Mouse (Mus musculus): ENCODE data around the gene March8. TPM values are rescaled to one million over a fixed set of nuclear protein-coding genes. Genes with fewer than 3 reads are reported as not detected.

March8 gene
- polyA plus RNA-seq, 2 experiments, result 27.0 to 40.4 TPM

DNA sequence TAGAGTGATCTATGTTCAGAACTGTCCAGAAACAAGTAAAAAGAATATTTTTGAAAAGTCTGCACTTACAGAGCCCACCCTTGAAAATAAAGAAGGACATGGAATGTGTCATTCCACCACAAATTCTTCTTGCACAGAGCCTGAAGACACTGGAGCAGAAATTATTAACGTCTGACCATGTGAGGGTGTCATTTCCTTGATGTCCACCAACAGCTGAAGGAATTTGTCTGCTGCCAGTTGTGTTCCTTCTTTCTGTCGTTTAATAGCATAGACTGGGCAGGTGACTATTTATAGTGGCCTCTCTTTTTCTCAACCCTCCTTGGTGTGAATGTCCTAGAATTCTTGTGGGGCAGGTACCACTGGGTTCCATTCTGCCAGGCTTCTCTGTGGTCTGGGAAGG is 68.3 kb downstream of the March8 start:
- Histone ChIP-seq H3K9ac (ENCODE audit: low read depth, low read length, severe bottlenecking) (no peak overlapping the region), H3K36me3 (ENCODE audit: control insufficient read depth, insufficient read depth, low read length) (peaks cover 26% of the 10 kb centered on the region), H3K27me3 (ENCODE audit: control insufficient read depth, insufficient read depth, low read length) (no peaks in the 10 kb centered on the region), H3K4me2 (replicated peaks; ENCODE audit: low read depth, low read length, severe bottlenecking) (no peak overlapping the region), H3K27ac (replicated peaks; ENCODE audit: low read depth, low read length) (no peak overlapping the region), H3K4me1 (ENCODE audit: control insufficient read depth, insufficient read depth, low read length) (no peaks in the 10 kb centered on the region), H3K4me3 (replicated peaks; ENCODE audit: low read length) (no peak overlapping the region), H3K9me3 (ENCODE audit: control insufficient read depth, low read length) (no peaks in the 10 kb centered on the region)
- 67% methylated on average over 2 of the region's 2 CpGs for WGBS
- no peak for TF ChIP-seq POLR2A (IDR thresholded peaks at IDR 0.05; ENCODE audit: borderline replicate concordance, extremely low read depth, insufficient read depth, insufficient read length)
- ATAC-seq (ENCODE audit: low FRiP score, low read depth) (0 out of 2 replicates have a peak, but pooled peaks have one; percentile 50), DNase-seq (ENCODE audit: low spot score) (no peak)

DNA sequence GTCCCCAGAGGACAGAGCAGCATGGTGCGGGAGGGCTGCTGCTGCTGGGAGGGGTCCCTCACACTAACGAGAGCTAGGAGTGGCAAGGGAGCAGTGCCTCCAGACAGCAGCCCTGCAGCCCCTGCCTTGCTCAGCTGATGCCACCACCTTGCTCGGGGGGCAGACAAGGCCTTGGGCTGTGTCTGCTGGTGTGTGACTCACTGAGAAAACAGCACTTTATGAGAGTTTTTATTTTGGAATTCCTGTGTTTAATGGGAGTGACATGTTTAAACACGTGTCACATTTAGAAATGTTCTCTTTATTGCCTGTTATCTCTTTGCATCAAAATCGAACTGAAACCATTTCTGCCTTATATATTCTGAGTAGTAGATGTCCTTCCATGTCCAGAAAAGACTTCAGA is 68.9 kb downstream of the March8 start:
- ATAC-seq (ENCODE audit: low FRiP score, low read depth) (no peak), DNase-seq (ENCODE audit: low spot score) (no peak)
- no peak for TF ChIP-seq POLR2A (IDR thresholded peaks at IDR 0.05; ENCODE audit: borderline replicate concordance, extremely low read depth, insufficient read depth, insufficient read length)
- Histone ChIP-seq H3K9me3 (ENCODE audit: control insufficient read depth, low read length) (no peaks in the 10 kb centered on the region), H3K27me3 (ENCODE audit: control insufficient read depth, insufficient read depth, low read length) (no peaks in the 10 kb centered on the region), H3K27ac (replicated peaks; ENCODE audit: low read depth, low read length) (no peak overlapping the region), H3K4me2 (replicated peaks; ENCODE audit: low read depth, low read length, severe bottlenecking) (no peak overlapping the region), H3K4me1 (ENCODE audit: control insufficient read depth, insufficient read depth, low read length) (no peaks in the 10 kb centered on the region), H3K36me3 (ENCODE audit: control insufficient read depth, insufficient read depth, low read length) (peaks cover 26% of the 10 kb centered on the region), H3K9ac (ENCODE audit: low read depth, low read length, severe bottlenecking) (no peak overlapping the region), H3K4me3 (replicated peaks; ENCODE audit: low read length) (no peak overlapping the region)
- 47% methylated on average over 5 of the region's 5 CpGs for WGBS

DNA sequence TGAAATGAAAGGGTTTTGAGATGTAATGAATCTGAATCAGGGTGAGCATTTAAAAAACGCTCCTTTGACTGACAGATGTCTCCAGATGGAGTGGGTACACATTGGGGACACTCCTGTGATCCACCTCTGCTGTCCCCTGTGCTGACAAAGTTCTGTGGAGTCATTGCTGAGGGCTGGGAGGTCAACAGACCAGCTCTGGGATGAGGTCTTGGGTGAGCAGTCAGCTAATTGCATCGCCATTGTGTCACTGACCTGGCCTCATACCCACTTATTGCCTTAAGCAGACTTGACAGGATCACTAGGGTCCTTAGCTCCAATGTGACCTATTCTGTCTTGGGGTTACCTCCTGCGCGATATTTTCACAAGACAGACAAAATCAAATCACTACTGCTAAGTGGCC is 69.4 kb downstream of the March8 start:
- H3K27ac ChIP-seq (replicated peaks; ENCODE audit: low read depth, low read length), result no peak overlapping the region
- TF ChIP-seq POLR2A (IDR thresholded peaks at IDR 0.05; ENCODE audit: borderline replicate concordance, extremely low read depth, insufficient read depth, insufficient read length), result no peak
- no peak overlapping the region for H3K4me3 ChIP-seq (replicated peaks; ENCODE audit: low read length)
- no peak overlapping the region for H3K4me2 ChIP-seq (replicated peaks; ENCODE audit: low read depth, low read length, severe bottlenecking)
- DNase-seq (ENCODE audit: low spot score), result no peak
- peaks cover 26% of the 10 kb centered on the region for H3K36me3 ChIP-seq (ENCODE audit: control insufficient read depth, insufficient read depth, low read length)
- WGBS, result 91% methylated on average over 4 of the region's 4 CpGs
- no peak for ATAC-seq (ENCODE audit: low FRiP score, low read depth)
- H3K9me3 ChIP-seq (ENCODE audit: control insufficient read depth, low read length), result no peaks in the 10 kb centered on the region
- H3K27me3 ChIP-seq (ENCODE audit: control insufficient read depth, insufficient read depth, low read length), result no peaks in the 10 kb centered on the region
- H3K4me1 ChIP-seq (ENCODE audit: control insufficient read depth, insufficient read depth, low read length), result no peaks in the 10 kb centered on the region
- no peak overlapping the region for H3K9ac ChIP-seq (ENCODE audit: low read depth, low read length, severe bottlenecking)

DNA sequence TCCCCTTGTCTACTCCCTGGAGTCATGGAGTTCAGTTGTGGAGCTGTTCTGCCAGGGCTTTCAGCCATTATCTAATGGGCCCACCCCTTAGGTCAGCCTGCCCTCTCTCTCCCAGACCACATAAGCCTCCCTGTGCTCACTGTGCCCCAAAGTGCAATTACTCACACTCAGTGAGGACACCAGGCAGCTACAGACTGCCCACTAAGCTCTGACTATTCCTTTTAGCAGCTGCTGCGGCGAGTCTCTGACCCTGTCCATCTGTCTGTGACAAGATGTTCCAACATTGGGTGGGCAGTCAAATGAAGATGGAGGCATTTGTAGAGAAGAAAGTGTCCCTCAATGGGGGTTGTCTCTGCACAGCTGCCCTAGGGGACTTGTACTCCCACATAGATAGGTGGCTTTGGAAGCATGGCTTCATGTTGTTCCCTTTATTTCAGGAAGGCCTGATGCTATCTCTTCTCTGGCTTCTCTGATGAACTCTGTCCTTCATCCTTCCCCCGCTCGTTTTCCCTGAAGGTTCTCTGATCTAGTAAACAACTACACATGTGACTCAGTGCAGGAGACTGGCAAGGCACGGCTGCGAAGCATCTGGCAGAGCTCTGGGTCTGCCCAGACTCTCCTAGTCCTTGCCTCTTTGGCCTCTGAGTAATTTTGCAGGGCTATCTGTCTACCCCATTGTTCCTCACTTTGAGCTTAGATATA is 70.3 kb downstream of the March8 start:
- ATAC-seq (ENCODE audit: low FRiP score, low read depth) (no peak), DNase-seq (ENCODE audit: low spot score) (no peak)
- H3K36me3 ChIP-seq (ENCODE audit: control insufficient read depth, insufficient read depth, low read length), result peaks cover 26% of the 10 kb centered on the region
- H3K27me3 ChIP-seq (ENCODE audit: control insufficient read depth, insufficient read depth, low read length), result no peaks in the 10 kb centered on the region
- WGBS, result 71% methylated on average over 6 of the region's 6 CpGs
- H3K27ac ChIP-seq (replicated peaks; ENCODE audit: low read depth, low read length), result no peak overlapping the region
- no peak overlapping the region for H3K4me2 ChIP-seq (replicated peaks; ENCODE audit: low read depth, low read length, severe bottlenecking)
- no peak for TF ChIP-seq POLR2A (IDR thresholded peaks at IDR 0.05; ENCODE audit: borderline replicate concordance, extremely low read depth, insufficient read depth, insufficient read length)
- no peak overlapping the region for H3K4me3 ChIP-seq (replicated peaks; ENCODE audit: low read length)
- H3K4me1 ChIP-seq (ENCODE audit: control insufficient read depth, insufficient read depth, low read length), result no peaks in the 10 kb centered on the region
- H3K9me3 ChIP-seq (ENCODE audit: control insufficient read depth, low read length), result no peaks in the 10 kb centered on the region
- H3K9ac ChIP-seq (ENCODE audit: low read depth, low read length, severe bottlenecking), result no peak overlapping the region

DNA sequence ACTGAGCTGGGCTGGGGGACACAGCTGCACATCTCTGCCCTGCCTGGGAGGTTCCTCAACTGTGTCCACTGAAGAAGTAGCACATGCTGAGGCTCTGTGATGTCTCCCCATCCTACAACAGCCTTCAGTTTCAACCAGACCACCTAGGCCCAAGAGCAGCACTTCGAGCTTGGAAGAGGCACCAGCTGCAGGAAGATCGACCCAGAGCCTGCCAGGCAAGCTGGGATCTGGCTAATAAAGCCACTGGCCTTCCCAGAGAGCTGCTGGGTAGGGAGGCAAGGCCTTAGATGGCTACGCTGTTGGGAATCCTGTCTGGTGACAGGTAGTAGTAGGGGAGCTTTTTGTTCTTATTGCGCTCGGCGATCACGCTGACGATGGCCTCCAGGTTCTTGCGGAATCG is 72.6 kb downstream of the March8 start:
- TF ChIP-seq POLR2A (IDR thresholded peaks at IDR 0.05; ENCODE audit: borderline replicate concordance, extremely low read depth, insufficient read depth, insufficient read length), result no peak
- DNase-seq (ENCODE audit: low spot score), result no peak
- 91% methylated on average over 10 of the region's 10 CpGs for WGBS

More for the DNA sequence above, 72.6 kb downstream of the March8 start:
- no peaks in the 10 kb centered on the region for H3K27me3 ChIP-seq (ENCODE audit: control insufficient read depth, insufficient read depth, low read length)
- no peak overlapping the region for H3K9ac ChIP-seq (ENCODE audit: low read depth, low read length, severe bottlenecking)
- no peak overlapping the region for H3K27ac ChIP-seq (replicated peaks; ENCODE audit: low read depth, low read length)
- no peak overlapping the region for H3K4me3 ChIP-seq (replicated peaks; ENCODE audit: low read length)
- H3K4me2 ChIP-seq (replicated peaks; ENCODE audit: low read depth, low read length, severe bottlenecking), result no peak overlapping the region
- no peaks in the 10 kb centered on the region for H3K9me3 ChIP-seq (ENCODE audit: control insufficient read depth, low read length)
- H3K36me3 ChIP-seq (ENCODE audit: control insufficient read depth, insufficient read depth, low read length), result peaks cover 24% of the 10 kb centered on the region
- ATAC-seq (ENCODE audit: low FRiP score, low read depth), result no peak
- H3K4me1 ChIP-seq (ENCODE audit: control insufficient read depth, insufficient read depth, low read length), result no peaks in the 10 kb centered on the region
